Comparison of ENCODE assay signal across 9 mouse cellular contexts in genomic region chr4:148607758-148608157, GRCm38 (mm10). TPM values are rescaled to one million over a fixed set of nuclear protein-coding genes. Genes with fewer than 3 reads are reported as not detected.
A peak's percentile ranks its signal among the peaks of the same experiment; 100 is the strongest.
DNase-seq lines count a peak whose midpoint lies in the region; ATAC-seq and TF ChIP-seq lines count a peak whose summit lies in the region.
"Had no signal": no experiment of that assay in that cellular context is flagged by ENCODE, and none has a peak within 500 bp of the region (broad histone marks: within the 10 kb centered on the region; RNA-seq: fewer than 3 reads in every experiment).

No protein-coding gene starts in this region.

- no peaks in the 10 kb centered on the region for H3K9me3 ChIP-seq in forebrain, embryonic 11.5 days (ENCODE audit: control insufficient read depth, low read length)
- H3K9me3 ChIP-seq in forebrain, embryonic 13.5 days (replicated peaks), result no peaks in the 10 kb centered on the region
- no peaks in the 10 kb centered on the region for H3K9me3 ChIP-seq in stomach, postnatal 0 days (ENCODE audit: control insufficient read depth, low read length)

- no peak overlapping the region for H3K4me3 ChIP-seq in forebrain, embryonic 11.5 days (ENCODE audit: low read depth, low read length)
- no peak overlapping the region for H3K4me3 ChIP-seq in forebrain, embryonic 13.5 days
- H3K4me3 ChIP-seq in heart, adult 2 months, result no peak overlapping the region
- H3K4me3 ChIP-seq in stomach, postnatal 0 days (ENCODE audit: low read depth, low read length), result no peak overlapping the region

- CTCF ChIA-PET in Patski (lab: Charles Lee), result interaction anchor here (0.7 to 1.9 kb wide), 7 partner anchors 12 to 438 kb away, joined by 3 to 4 read pairs (median 3); partner anchors contain the start of genes Srm and Tardbp

- POLR2A ChIA-PET in Patski (lab: Charles Lee), result no interaction called here

- H3K36me3 ChIP-seq in forebrain, embryonic 11.5 days (ENCODE audit: control insufficient read depth, insufficient read depth, low read length), result peaks cover 2% of the 10 kb centered on the region; the same call in 1 of the 2 replicates
- peaks cover 16% of the 10 kb centered on the region for H3K36me3 ChIP-seq in forebrain, embryonic 13.5 days (ENCODE audit: poor library complexity, severe bottlenecking)
- H3K36me3 ChIP-seq in heart, adult 2 months (ENCODE audit: control insufficient read depth, insufficient read depth, low read length), result no peaks in the 10 kb centered on the region
- no peaks in the 10 kb centered on the region; the same call in 1 of the 2 replicates for H3K36me3 ChIP-seq in stomach, postnatal 0 days (ENCODE audit: control insufficient read depth, insufficient read depth, low read length)

- H3K27ac ChIP-seq in forebrain, embryonic 11.5 days (ENCODE audit: low read depth, low read length), result no peak overlapping the region
- H3K27ac ChIP-seq in forebrain, embryonic 13.5 days, result no peak overlapping the region; the same call in 1 of the 2 replicates
- no peak overlapping the region for H3K27ac ChIP-seq in heart, adult 2 months
- no peak overlapping the region for H3K27ac ChIP-seq in stomach, postnatal 0 days (replicated peaks)
- H3K27ac ChIP-seq: macrophage had no signal

- ATAC-seq in forebrain, embryonic 11.5 days (replicated peaks; ENCODE audit: low FRiP score), result 0 out of 2 replicates have a peak, but pooled peaks have one; percentile 52
- no peak for ATAC-seq in forebrain, embryonic 13.5 days
- no peak for ATAC-seq in Patski
- peak; percentile 65 for ATAC-seq in megakaryocyte-erythroid progenitor cell, adult 5-6 weeks (replicated peaks; ENCODE audit: low FRiP score, low TSS enrichment, poor library complexity, severe bottlenecking)
- ATAC-seq in stomach, postnatal 0 days (ENCODE audit: low FRiP score, low TSS enrichment), result peak; percentile 51; the same call in 1 of the 2 replicates

- WGBS in forebrain, embryonic 11.5 days, result 35% methylated on average over 5 of the region's 5 CpGs
- 23% methylated on average over 5 of the region's 5 CpGs for WGBS in forebrain, embryonic 13.5 days
- WGBS in heart, adult 2 months, result 13% methylated on average over 5 of the region's 5 CpGs
- 24% methylated on average over 5 of the region's 5 CpGs for WGBS in stomach, postnatal 0 days

- TF ChIP-seq POLR2A in heart, adult 2 months (IDR thresholded peaks at IDR 0.05; ENCODE audit: insufficient read depth, low read depth, low read length), result no peak

- TF ChIP-seq CTCF in Patski (IDR thresholded peaks at IDR 0.05), result peak; percentile 82
- TF ChIP-seq CTCF in heart, adult 2 months (IDR thresholded peaks at IDR 0.05), result peak; percentile 94
- peak; percentile 95 for TF ChIP-seq CTCF in stomach, postnatal 0 days (IDR thresholded peaks at IDR 0.05; ENCODE audit: low read depth)

- H3K79me2 ChIP-seq in heart, adult 2 months (replicated peaks; ENCODE audit: control insufficient read depth, insufficient read depth, low read length), result no peaks in the 10 kb centered on the region

- H3K4me2 ChIP-seq in forebrain, embryonic 11.5 days (ENCODE audit: low read depth, low read length, severe bottlenecking), result no peak overlapping the region
- H3K4me2 ChIP-seq in forebrain, embryonic 13.5 days, result no peak overlapping the region
- H3K4me2 ChIP-seq in stomach, postnatal 0 days (replicated peaks; ENCODE audit: low read depth), result no peak overlapping the region

- intact Hi-C loops in heart, adult 2 months (cut with DNase I), result loop anchor here (5.0 kb wide), 2 partner anchors 320 to 440 kb away; partner anchors contain the start of gene Disp3

- H3K4me1 ChIP-seq in forebrain, embryonic 11.5 days (replicated peaks; ENCODE audit: control insufficient read depth, insufficient read depth, low read length), result no peaks in the 10 kb centered on the region
- no peaks in the 10 kb centered on the region for H3K4me1 ChIP-seq in forebrain, embryonic 13.5 days
- H3K4me1 ChIP-seq in heart, adult 2 months (ENCODE audit: control insufficient read depth, insufficient read depth, low read length), result no peaks in the 10 kb centered on the region
- no peaks in the 10 kb centered on the region for H3K4me1 ChIP-seq in stomach, postnatal 0 days (replicated peaks; ENCODE audit: control insufficient read depth, insufficient read depth)

- in situ Hi-C loops in Patski (cut with MboI; ENCODE audit: low pct_unique_long_range_greater_than_20kb), result no loop called here

- DNase-seq in forebrain, embryonic 11.5 days (ENCODE audit: low spot score), result peak; percentile 83
- no peak for DNase-seq in Patski (ENCODE audit: low read depth, low spot score)
- peak; percentile 75 to 79 for DNase-seq in cerebellum, postnatal 36 days
- peak; percentile 64 to 81 for DNase-seq in heart, adult 2 months
- DNase-seq in layer of hippocampus, adult 18-20 months (ENCODE audit: low spot score in 2 of 2), result peak; percentile 73 to 80
- peak; percentile 87 for DNase-seq in stomach, postnatal 0 days (ENCODE audit: low spot score)

- TF ChIP-seq EP300 in heart, adult 2 months (IDR thresholded peaks at IDR 0.05; ENCODE audit: insufficient read depth, low read depth, low read length), result peak; percentile 40; the same call in 1 of the 2 replicates
- TF ChIP-seq EP300 in stomach, postnatal 0 days (optimal IDR thresholded peaks at IDR 0.05), result no peak

- no peak overlapping the region for H3K9ac ChIP-seq in forebrain, embryonic 11.5 days (ENCODE audit: low read length)
- no peak overlapping the region for H3K9ac ChIP-seq in forebrain, embryonic 13.5 days
- no peak overlapping the region for H3K9ac ChIP-seq in heart, adult 2 months (ENCODE audit: low read depth, low read length)
- no peak overlapping the region for H3K9ac ChIP-seq in stomach, postnatal 0 days (ENCODE audit: low read length)

- H3K27me3 ChIP-seq in forebrain, embryonic 11.5 days (ENCODE audit: control insufficient read depth, insufficient read depth, low read length), result no peaks in the 10 kb centered on the region
- H3K27me3 ChIP-seq in forebrain, embryonic 13.5 days, result no peaks in the 10 kb centered on the region
- H3K27me3 ChIP-seq in Patski, result no peaks in the 10 kb centered on the region
- H3K27me3 ChIP-seq in heart, adult 2 months (ENCODE audit: control insufficient read depth, insufficient read depth, low read length), result no peaks in the 10 kb centered on the region
- no peaks in the 10 kb centered on the region for H3K27me3 ChIP-seq in stomach, postnatal 0 days (ENCODE audit: control insufficient read depth, insufficient read depth, low read length)

RNA-seq across cellular contexts. Expression of gene Masp2, which starts 5.4 kb away (rescaled TPM):
- 0.36 TPM in 1 of 2 replicates, not detected in the other for polyA plus RNA-seq in forebrain, embryonic 11.5 days (2014; fragmentation: Nextera tagmentation; extraction: Ambion mirVana)
- 0.34 and 0.63 TPM in 2 replicates for polyA plus RNA-seq in forebrain, embryonic 13.5 days (2015; fragmentation: Nextera tagmentation; extraction: Ambion mirVana)
- polyA plus RNA-seq in Patski (2021), result 0.10 TPM
- total RNA-seq in heart, adult 2 months (2021), result under 1 TPM; 0.29 to 0.52 TPM
- 0.47 and 2.3 TPM in 2 replicates for polyA plus RNA-seq in heart, adult 2 months (2012; rRNA removed)
- total RNA-seq in layer of hippocampus, adult 18-20 months (2021), result 1 to 10 TPM; 3.4 to 3.9 TPM
- not detected in 2 replicates for total RNA-seq in megakaryocyte-erythroid progenitor cell, adult 5-6 weeks (2014; fragmentation: Nextera tagmentation)
- 0.33 TPM in 1 of 2 replicates, not detected in the other for total RNA-seq in megakaryocyte-erythroid progenitor cell, adult 5-6 weeks (2017)
- polyA plus RNA-seq in stomach, postnatal 0 days (2015; fragmentation: Nextera tagmentation; extraction: Ambion mirVana), result 0.46 and 0.79 TPM in 2 replicates

RNA-seq across cellular contexts. Expression of gene Srm, which starts 16.5 kb away (rescaled TPM):
- 206 and 222 TPM in 2 replicates for polyA plus RNA-seq in forebrain, embryonic 11.5 days (2014; fragmentation: Nextera tagmentation; extraction: Ambion mirVana)
- 150 and 162 TPM in 2 replicates for polyA plus RNA-seq in forebrain, embryonic 13.5 days (2015; fragmentation: Nextera tagmentation; extraction: Ambion mirVana)
- polyA plus RNA-seq in Patski (2021), result 45.4 TPM
- 10 to 100 TPM; 14.8 to 16.8 TPM for total RNA-seq in heart, adult 2 months (2021)
- 20.4 and 21.9 TPM in 2 replicates for polyA plus RNA-seq in heart, adult 2 months (2012; rRNA removed)
- 10 to 100 TPM; 70.4 to 71.7 TPM for total RNA-seq in layer of hippocampus, adult 18-20 months (2021)
- total RNA-seq in megakaryocyte-erythroid progenitor cell, adult 5-6 weeks (2014; fragmentation: Nextera tagmentation), result 261 and 281 TPM in 2 replicates
- total RNA-seq in megakaryocyte-erythroid progenitor cell, adult 5-6 weeks (2017), result 31.8 and 77.4 TPM in 2 replicates
- 109 and 113 TPM in 2 replicates for polyA plus RNA-seq in stomach, postnatal 0 days (2015; fragmentation: Nextera tagmentation; extraction: Ambion mirVana)

RNA-seq across cellular contexts. Expression of gene Tardbp, which starts 19.1 kb away (rescaled TPM):
- polyA plus RNA-seq in forebrain, embryonic 11.5 days (2014; fragmentation: Nextera tagmentation; extraction: Ambion mirVana), result 225 and 238 TPM in 2 replicates
- 364 and 366 TPM in 2 replicates for polyA plus RNA-seq in forebrain, embryonic 13.5 days (2015; fragmentation: Nextera tagmentation; extraction: Ambion mirVana)
- polyA plus RNA-seq in Patski (2021), result 216 TPM
- total RNA-seq in heart, adult 2 months (2021), result 100 to 1,000 TPM; 116 to 119 TPM
- 70.5 and 156 TPM in 2 replicates for polyA plus RNA-seq in heart, adult 2 months (2012; rRNA removed)
- 100 to 1,000 TPM; 195 to 227 TPM for total RNA-seq in layer of hippocampus, adult 18-20 months (2021)
- 456 and 583 TPM in 2 replicates for total RNA-seq in megakaryocyte-erythroid progenitor cell, adult 5-6 weeks (2014; fragmentation: Nextera tagmentation)
- total RNA-seq in megakaryocyte-erythroid progenitor cell, adult 5-6 weeks (2017), result 804 and 881 TPM in 2 replicates
- 99.8 and 106 TPM in 2 replicates for polyA plus RNA-seq in stomach, postnatal 0 days (2015; fragmentation: Nextera tagmentation; extraction: Ambion mirVana)

RNA-seq across cellular contexts. Expression of gene Gm572, which starts 35.4 kb away (rescaled TPM):
- polyA plus RNA-seq in forebrain, embryonic 11.5 days (2014; fragmentation: Nextera tagmentation; extraction: Ambion mirVana), result not detected in 2 replicates
- not detected in 2 replicates for polyA plus RNA-seq in forebrain, embryonic 13.5 days (2015; fragmentation: Nextera tagmentation; extraction: Ambion mirVana)
- not detected for polyA plus RNA-seq in Patski (2021)
- 1 to 10 TPM; 4.5 to 5.0 TPM for total RNA-seq in heart, adult 2 months (2021)
- polyA plus RNA-seq in heart, adult 2 months (2012; rRNA removed), result 1.9 and 4.1 TPM in 2 replicates
- total RNA-seq in layer of hippocampus, adult 18-20 months (2021), result not detected
- not detected in 2 replicates for total RNA-seq in megakaryocyte-erythroid progenitor cell, adult 5-6 weeks (2014; fragmentation: Nextera tagmentation)
- not detected in 2 replicates for total RNA-seq in megakaryocyte-erythroid progenitor cell, adult 5-6 weeks (2017)
- polyA plus RNA-seq in stomach, postnatal 0 days (2015; fragmentation: Nextera tagmentation; extraction: Ambion mirVana), result 0.10 and 0.16 TPM in 2 replicates
- polyA plus RNA-seq: macrophage had no signal

RNA-seq across cellular contexts. Expression of gene Exosc10, which starts 49.5 kb away (rescaled TPM):
- polyA plus RNA-seq in forebrain, embryonic 11.5 days (2014; fragmentation: Nextera tagmentation; extraction: Ambion mirVana), result 99.1 and 108 TPM in 2 replicates
- 84.0 and 87.3 TPM in 2 replicates for polyA plus RNA-seq in forebrain, embryonic 13.5 days (2015; fragmentation: Nextera tagmentation; extraction: Ambion mirVana)
- polyA plus RNA-seq in Patski (2021), result 54.2 TPM
- 10 to 100 TPM; 38.7 to 39.6 TPM for total RNA-seq in heart, adult 2 months (2021)
- polyA plus RNA-seq in heart, adult 2 months (2012; rRNA removed), result 21.9 and 27.2 TPM in 2 replicates
- 10 to 100 TPM; 47.7 to 51.5 TPM for total RNA-seq in layer of hippocampus, adult 18-20 months (2021)
- total RNA-seq in megakaryocyte-erythroid progenitor cell, adult 5-6 weeks (2014; fragmentation: Nextera tagmentation), result 69.1 and 70.6 TPM in 2 replicates
- total RNA-seq in megakaryocyte-erythroid progenitor cell, adult 5-6 weeks (2017), result 54.7 and 66.6 TPM in 2 replicates
- 30.0 and 35.2 TPM in 2 replicates for polyA plus RNA-seq in stomach, postnatal 0 days (2015; fragmentation: Nextera tagmentation; extraction: Ambion mirVana)

Comparison
In these comparisons a context has a peak if more than half of its experiments do, and no peak if none do; other contexts are left out.
1. ATAC-seq: peak in forebrain, embryonic 11.5 days (single experiment), megakaryocyte-erythroid progenitor cell, adult 5-6 weeks (single experiment) and stomach, postnatal 0 days (single experiment); none in forebrain, embryonic 13.5 days (single experiment) and Patski (single experiment).
2. Peak in every context shown above with its lines, with median percentiles within 50 percentile points of each other: CTCF ChIP-seq.